Mouse (Mus musculus): Measurements from ENCODE around the gene Ube2b.
A peak's percentile ranks its signal among the peaks of the same experiment; 100 is the strongest.

The Ube2b gene

DNA sequence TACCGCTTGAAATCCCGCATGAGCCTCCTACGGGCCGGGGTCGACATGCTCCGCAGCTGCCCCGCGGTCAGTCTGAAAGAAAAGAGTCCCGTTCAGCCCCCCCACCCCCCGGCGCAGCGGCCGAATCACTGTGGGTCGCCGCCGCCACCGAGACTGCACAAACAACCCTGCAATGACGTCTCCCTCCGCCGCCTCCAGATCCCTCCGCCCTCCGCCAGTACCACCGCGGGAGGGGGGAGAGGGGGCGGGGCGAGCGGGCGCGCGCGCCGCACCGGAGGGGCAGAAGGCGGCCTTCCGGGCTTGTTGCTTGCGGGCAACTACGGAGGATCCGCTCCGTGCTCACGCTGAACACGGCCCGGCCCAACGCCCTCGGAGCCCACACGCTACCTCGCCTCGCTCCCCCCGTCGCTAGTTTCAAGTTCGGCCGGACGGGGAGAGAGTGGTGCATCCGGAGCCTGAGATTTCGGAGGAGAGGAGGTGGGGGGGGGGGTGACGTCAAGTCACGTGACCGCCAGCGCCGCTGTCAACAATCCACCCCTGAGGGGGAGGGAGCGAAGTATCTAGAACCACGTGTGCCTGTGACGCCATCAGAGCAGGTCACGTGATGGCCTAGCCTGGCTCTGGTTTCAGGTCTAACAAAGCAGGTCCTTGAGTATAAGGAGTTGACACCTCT, at the start of gene Ube2b:
Gene Ube2b (minus strand): TSS at position 473 of the 673 bp plus-strand sequence.
- peak; percentile 98 for DNase-seq (ENCODE audit: low read depth)

DNA sequence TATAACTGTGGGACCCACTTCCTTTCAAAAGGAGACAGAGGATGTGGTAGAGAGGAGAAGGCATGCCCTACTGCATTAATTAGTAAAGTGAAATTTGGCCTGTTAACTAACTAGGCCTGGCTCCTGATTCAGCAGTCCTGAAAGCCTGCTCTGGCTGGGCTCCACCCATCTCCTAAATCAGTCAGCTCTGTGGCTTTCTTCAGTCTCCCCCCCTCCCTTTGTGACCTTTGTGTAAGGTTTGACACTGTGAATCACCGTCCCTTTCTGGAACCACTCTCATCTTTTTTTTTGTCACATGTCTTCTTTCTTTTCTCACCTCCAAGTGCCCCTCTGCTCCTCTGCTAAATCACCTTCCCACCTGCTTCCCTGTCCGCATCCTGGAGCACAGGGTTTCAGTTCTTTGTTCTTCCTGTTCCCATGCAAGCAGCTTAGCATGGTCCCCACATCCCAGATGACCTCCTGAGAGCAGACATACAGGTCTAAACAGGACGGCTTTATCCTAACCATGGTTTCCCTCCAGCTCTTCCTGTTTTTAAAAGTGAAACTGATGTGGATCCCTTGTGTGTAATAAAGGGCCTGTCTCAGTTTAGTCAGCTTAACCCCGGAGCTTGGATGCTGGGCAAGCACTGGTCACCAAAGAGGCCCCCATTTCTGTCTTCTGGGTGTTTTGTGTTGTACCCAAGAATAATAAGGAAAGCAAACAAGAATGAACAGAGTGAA, 46.0 kb upstream of the Ube2b start:
- no peak for DNase-seq (ENCODE audit: low read depth)

DNA sequence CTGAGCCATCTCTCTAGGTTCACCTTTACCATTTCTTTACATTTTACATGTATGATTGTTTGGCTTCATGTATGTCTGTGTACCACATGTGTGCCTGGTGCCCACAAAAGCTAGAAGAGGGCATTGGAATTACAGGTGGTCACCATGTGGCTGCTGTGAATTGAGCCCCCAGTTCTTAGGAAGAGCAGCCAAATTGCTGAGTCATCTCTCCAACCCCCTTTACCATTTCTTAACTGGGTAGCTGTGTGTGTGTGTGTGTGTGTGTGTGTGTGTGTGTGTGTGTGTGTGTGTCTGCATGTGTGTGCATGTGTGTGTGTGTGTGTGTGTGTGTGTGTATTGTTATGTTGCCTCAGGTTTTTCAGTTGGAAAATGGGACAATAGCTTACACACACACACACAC, 43.6 kb upstream of the Ube2b start:
- no peak for DNase-seq (ENCODE audit: low read depth)

DNA sequence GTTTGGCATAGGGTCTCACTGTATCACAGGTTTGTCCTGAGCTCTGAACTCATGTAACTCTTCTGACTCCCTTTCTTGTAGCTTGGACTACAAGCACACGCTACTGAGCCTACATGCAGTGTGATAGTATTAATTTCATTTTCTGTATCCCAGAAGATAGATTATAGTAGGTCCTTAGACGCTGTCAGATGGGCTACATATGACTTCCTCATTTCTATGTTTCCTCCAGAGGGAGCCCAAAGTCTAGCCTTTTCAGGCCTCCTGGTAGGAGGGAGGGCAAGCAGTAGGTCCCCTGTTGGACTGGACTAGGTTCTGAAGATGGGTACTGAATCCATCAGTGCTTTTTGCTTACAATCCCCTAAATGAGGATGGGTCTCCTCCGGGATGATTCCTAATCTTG, 42.7 kb upstream of the Ube2b start:
- no peak for DNase-seq (ENCODE audit: low read depth)

DNA sequence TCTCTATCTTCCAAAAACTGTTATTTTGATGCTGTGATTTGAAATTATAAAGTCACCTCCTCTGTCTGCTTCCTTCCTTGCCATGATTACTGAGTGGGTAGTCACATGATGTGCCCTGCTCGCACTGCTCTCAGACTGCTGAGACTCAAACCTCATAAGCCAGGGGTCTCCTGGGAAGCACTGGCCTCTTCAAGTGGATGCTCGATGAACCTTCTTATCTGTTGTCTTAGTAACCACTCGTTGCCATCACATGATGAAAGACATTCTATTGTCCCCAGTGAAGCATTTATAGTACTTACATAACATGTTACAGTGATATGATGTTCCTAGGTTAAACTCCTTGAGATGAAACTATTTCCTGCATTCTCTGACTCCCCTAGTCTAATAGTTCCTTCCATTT, 37.1 kb upstream of the Ube2b start:
- DNase-seq (ENCODE audit: low read depth), result no peak

DNA sequence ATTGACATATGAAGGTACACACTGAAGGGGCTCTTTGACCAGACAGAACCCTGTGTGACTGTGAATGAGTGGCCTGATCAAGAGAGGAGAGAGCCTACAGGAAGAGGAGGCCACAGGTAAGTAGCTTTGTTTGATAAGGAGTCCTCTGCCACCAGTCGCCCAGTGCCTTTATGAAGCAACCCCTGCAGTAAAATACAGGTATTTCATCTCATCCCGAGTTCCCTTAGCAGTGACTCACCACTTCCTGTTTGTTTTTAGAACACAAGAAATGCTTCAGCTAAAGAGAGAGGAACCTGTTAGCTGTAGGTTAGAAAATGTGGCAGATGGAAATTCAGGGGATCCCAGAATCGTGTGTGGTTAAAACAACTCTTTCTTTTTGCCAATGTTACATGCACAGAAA, 35.3 kb upstream of the Ube2b start:
- DNase-seq (ENCODE audit: low read depth), result no peak

DNA sequence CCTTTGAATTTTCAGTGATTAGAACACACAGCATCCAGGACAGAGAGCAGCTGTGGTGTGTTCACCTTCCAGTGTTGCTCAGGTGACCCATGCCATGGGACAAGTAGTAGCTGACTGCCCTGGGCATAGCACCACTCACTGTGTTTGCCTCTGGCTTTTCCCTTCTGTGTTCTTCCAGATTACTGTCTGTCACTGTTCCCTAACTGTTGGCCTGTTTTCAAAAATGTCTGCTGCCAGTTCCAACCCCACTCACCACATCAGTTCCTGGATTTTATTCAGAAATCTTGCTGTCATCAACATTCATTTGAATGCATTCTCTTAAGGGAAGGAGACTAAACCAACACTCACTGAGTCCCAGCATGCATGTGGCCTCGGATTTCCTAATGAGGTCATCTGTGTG, 33.4 kb upstream of the Ube2b start:
- peak; percentile 16 for DNase-seq (ENCODE audit: low read depth)

DNA sequence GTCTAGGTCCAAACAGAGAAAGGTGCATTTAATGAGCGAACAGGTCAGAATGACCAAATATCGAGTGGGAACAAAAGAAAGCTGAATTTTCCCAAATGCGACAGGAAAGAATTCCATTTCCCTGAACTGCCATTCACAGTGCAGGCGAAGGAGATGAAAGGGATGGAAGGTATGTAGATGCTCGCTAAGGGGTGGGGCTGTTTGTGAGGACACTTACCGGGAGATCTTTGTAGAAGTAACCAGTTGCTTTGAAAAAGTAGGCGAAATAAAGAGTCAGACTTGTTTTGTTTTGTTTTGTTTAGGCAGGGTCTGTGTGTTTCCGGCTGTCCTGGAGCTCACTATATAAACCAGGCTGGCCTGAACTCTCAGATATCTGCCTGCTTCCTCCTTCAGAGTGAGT, 31.8 kb upstream of the Ube2b start:
- no peak for DNase-seq (ENCODE audit: low read depth)

DNA sequence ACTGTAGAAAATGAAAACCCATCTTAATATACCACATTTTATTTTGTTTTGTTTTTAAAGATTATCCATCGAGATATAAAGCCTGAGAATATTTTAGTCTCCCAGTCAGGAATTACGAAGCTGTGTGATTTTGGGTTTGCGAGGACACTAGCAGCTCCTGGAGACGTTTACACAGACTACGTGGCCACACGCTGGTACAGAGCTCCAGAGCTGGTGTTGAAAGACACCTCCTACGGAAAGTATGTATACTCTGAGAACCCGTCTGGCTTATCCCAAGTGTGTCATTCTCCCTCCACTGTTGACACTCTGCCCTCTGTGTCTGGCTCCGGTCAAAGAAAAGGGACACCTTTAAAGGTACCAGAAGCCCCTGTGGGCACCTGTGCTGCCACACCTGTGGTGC, 17.7 kb upstream of the Ube2b start:
- no peak for DNase-seq (ENCODE audit: low read depth)

DNA sequence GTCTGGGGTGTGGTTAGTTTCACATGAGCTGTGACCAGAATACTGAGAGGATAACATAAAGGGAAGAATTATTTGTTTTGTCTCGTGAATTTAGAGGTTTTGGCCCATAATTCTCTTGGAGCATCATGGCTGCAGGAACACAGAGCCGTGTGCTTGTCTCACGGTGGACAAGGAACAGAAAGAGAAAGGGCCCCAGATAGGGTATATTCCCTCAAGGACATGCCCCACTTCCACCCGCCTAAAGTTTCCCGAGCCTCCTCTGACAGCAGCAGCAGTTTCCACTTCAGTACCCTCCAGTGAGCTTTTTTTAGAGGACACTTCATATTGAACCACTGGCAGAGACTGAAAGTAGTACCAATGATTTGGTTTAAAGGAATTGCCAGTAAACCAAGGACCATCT, 11.0 kb upstream of the Ube2b start:
- no peak for DNase-seq (ENCODE audit: low read depth)

DNA sequence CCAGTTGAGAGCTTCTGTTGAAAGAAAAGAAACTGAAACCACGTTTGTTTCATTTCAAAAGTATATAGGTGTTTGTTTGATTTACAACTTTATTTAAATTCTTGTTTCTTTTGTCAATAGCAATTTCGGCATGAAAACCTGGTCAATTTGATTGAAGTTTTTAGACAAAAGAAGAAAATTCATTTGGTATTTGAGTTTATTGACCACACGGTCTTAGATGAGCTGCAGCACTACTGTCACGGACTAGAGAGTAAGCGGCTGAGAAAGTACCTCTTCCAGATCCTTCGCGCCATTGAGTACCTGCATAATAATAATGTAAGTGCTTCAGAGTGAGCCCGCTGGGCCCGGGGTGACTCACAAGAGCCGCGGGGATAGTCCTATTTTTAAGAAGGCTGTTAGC, 10.4 kb upstream of the Ube2b start:
- no peak for DNase-seq (ENCODE audit: low read depth)

DNA sequence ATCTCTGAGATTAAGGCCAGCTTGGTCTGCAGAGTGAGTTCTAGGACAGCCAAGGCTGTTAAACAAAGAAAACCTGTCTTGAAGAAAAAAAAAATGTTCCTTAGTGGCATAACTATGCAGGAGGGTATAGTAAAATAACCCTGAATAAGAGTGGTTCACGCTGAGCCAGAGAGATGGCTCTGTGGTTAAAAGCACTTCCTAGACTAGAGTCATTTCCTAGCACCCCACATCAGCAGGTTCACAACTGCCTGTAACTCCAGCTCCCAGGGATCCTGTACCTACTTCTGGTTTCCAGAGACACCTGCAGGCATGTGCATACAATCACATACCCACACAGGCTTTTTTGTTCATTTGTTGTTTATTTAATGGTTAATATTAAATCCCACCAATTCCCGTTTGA, 5.0 kb upstream of the Ube2b start:
- DNase-seq (ENCODE audit: low read depth), result no peak

DNA sequence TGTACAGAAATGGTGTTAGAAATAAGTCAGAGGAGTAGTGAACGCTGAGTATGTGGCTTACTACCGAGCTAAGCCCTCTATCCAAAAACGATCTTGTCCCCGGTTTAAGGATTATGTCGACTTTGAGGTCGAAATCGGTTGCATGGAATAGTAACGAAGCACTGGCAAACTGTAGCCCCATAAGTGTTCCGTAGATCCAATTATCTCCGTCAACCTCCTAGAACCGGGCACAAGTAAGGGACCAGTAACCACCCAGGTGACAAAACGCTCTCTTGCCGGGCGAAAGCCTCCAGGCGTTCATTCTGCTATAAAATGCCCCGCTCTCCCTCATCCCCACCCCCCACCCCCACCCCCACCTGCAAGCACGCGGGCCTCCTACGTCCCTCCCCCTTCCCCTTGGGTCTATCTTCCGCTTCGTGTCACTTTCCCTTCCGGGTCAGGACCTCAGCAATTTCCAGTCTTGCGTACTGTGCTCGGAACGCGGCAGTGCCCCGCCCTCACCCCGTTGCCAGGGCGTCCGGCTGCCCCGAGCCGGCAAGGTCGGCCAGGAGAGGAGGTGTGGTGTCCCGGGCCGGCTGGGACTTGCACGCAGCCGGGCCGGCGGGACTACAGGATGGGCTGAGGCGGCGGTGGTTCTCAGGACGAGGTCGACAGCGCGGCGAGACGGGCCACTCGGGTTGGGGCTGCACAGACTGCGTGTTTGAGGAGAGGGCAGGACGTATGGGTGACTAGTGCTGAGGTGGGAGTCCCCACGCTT, 3.4 kb upstream of the Ube2b start, which contains the start of gene Cdkl3:
Gene Cdkl3 (plus strand): TSS at position 450 of the 757 bp plus-strand sequence.
- peak; percentile 88 for DNase-seq (ENCODE audit: low read depth)

DNA sequence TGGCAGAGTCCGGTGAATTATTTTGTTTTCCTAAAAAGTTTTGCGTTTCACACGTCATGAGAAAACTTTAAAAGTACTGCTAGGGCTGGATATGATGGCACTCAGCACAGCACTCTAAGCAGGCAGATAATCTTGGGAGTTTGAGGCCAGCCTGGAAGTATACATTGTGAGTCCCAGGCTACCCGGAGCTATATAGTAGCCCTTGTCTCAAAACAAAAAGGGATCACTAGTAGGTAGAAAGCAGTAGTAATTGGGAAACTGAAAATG, 2.9 kb upstream of the Ube2b start:
- DNase-seq (ENCODE audit: low read depth), result no peak

DNA sequence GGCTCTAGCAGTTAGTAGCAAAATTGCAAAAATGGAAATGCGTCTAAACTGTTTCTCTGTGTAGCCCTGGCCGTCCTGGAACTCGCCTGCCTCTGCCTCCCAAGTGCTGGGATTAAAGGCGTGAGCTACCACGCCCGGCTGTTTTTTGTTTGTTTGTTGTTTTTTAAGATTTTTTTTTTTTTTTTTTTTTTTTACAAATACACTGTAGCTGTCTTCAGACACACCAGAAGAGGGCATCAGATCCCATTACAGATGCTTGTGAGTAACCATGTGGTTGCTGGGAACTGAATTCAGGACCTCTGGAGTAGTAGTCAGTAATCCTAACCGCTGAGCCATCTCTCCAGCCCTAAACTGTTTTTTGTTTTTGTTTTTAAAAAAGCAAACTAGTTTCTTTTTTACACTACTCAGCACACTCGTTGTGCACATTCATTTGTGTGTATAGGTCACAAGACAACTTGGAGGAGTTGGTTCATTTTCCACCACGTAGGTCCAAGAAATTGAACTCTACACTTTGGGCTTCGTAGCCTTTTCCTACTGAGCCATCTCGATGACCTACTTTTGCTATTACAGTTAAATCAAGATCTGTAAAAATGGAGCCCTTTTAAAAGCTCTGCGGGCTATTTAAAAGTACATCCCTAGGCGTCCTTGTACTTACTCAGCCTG, 2.4 kb upstream of the Ube2b start:
- no peak for DNase-seq (ENCODE audit: low read depth)

DNA sequence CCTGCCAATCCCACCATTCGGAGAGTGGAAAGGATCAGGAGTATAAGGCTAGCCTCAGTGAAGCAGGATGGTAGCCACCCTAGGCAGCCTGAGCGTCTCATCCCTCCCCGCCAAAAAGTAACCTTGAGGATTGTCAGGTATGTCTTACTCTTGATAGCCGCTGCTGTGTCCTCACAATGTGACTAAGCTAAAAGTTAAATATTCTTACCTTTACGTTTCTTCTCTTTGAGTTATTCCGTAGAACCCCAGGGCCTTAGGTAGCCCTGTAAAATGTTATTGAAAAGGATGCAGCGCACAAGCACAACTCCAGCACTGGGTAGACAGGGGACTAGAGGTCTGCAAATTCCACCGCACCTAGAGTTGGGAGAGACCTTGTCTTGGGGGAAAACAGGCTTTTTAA, 1.3 kb upstream of the Ube2b start:
- DNase-seq (ENCODE audit: low read depth), result no peak

DNA sequence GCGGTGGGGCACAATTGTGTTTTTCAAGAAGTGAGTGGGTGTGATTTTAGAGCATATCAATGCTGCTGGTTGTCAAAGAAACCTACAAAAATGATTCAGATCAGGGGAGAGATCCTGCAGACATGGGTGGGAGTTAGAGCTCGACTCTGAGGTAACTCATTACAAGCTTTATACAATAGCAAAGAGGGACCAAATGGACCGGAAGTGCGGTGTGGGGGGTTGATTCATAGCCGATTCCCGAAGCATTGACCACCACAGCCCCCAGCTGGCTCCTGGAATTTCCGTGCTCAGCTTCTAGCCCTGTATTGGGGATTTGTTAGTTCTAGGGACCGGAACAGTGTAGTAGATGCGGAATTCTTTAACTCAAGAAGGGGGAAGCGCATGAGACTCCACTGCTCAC, 779 bp upstream of the Ube2b start:
- DNase-seq (ENCODE audit: low read depth), result no peak

DNA sequence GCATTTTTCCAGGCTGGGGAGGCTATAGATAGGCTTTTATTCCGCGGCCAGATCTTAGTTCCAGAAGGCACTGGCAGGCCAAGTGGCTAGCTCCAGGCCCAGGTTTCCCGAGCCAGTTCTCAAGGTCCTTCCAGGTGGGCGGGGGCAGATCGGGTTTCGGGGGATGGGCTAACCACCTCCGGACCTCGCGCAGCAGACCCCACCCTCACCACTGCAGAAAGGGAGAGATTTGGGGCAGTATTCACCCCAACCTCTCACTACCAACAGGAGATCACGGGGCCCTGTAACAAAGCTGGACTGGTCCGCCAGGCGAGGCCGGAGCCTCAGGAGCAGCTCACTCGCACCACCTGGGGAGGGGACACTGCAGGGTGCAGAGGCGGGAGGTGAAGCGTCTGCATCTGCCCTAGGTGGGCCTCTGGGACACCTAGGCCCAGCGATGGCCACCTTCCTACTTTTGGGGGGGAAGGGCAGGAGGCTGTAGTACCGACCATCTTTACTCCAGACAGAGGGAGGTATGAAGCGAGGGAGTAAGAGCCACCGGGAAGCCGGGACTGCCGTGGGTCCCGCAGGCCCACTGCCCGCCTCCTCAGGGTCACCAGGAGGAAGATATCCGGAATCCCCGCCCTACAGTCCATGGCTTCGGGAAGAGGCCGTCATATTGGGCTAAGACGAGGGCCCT, 812 bp downstream of the Ube2b start:
- DNase-seq (ENCODE audit: low read depth), result peak; percentile 53

DNA sequence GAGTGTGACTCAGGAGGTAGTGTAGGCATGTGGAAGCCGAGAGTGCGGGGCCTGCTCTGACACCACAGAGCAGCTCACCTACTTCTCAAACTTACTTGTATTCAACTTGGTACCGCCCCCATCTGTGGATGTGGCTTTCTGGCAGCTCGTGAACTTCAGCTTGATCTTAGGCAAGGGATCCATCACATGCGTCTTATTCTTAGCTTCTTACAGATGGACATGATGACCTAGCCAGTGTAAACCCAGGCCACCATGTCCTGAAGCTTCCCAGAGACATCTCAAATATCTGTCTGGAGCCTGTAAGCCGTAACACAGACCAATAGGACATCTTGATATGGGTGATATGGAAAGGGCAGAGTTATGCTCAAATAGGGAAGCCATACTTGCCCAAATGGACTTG, 28.9 kb downstream of the Ube2b start:
- DNase-seq (ENCODE audit: low read depth), result no peak

DNA sequence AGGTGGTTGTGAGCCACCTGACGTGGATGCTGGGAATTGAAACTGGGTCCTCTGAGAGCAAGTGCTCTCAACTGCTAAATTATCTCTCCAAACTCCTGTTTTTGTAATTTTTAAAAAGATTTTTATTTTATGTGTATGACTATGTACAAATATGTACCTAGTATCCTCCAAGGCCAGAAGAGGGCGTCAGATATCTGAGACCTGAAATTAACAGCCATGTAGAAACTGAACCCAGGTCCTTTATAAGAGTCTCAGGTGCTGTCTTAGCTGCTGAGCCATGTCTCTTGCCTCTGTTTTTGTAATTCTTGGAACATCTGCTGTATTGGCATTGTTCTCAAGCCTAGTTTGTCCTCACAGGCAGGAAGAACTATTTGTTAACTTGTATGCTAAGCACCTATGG, 31.1 kb downstream of the Ube2b start:
- no peak for DNase-seq (ENCODE audit: low read depth)

DNA sequence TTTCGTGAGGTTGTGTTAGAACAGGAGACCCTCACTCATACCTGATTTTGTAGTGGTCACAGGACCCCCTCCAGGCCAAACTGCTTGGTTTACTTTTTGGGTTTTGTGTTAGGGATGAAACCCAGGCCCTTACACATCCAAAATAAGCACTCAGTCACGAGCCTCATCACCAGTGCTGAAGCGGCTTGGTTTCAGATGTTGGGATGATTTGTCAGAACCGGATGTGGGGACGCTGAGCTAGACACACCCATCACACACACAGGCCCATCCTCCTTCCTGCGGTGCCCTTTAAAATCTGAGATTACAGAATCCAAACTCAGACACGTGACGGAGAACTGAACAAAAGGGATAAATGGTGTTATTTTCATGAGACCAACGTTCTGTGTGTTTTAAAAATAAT, 31.7 kb downstream of the Ube2b start:
- DNase-seq (ENCODE audit: low read depth), result no peak
